Mouse (Mus musculus) erythroblast, embryonic 14.5 days (primary cell): Measurements from ENCODE around the gene Rnf157.

Source experiments
- GATA1 ChIP-seq: IDR thresholded peaks from 2 replicates; pipeline ENCODE4 v1.6.1; 2012; ENCODE audit warnings: low read length, inconsistent platforms, mixed read lengths
- TAL1 ChIP-seq: IDR thresholded peaks from 3 replicates; pipeline ENCODE4 v1.6.1; 2012; ENCODE audit warnings: low read length, inconsistent platforms, mixed read lengths

DNA sequence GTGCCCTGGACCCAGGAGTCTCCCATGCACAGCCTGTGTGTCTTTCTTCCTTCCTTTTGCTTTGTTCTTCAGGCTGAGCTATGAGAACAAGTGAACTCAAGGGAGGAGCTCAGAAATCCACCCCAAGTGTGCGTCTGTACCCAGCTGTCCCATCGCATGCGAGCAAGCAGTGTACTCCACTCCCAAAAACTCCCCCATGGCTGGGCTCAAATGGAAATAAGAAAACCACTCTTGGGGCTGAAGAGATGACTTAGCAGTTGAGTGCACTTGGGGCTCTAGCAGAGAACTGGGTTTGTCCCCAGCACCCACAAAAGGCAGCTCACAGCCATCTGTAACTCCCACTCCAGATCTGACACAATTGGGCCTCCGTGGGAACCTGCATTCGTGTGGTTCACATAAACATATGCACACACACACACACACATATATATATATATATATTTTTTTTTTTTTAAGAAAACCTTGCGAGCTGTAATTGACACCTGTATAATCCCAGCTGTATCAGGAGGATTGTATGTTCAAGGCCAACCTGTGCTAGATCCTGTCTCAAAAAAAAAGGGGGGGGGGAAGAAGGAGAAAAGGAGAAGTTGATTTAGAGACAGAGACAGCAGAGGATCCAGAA, 6.1 kb upstream of the Rnf157 start:
- TF ChIP-seq TAL1 (no peak), GATA1 (no peak)
